Comparison of ENCODE assay signal across 8 mouse cellular contexts in genomic region chr3:101377256-101378024, GRCm38 (mm10). TPM values are rescaled to one million over a fixed set of nuclear protein-coding genes. Genes with fewer than 3 reads are reported as not detected.
DNase-seq lines count a peak whose midpoint lies in the region; ATAC-seq lines count a peak whose summit lies in the region.

No protein-coding gene starts in this region.

- no peaks in the 10 kb centered on the region for H3K36me3 ChIP-seq in embryonic facial prominence, embryonic 13.5 days
- no peaks in the 10 kb centered on the region for H3K36me3 ChIP-seq in midbrain, embryonic 15.5 days (replicated peaks)

- peak overlapping the region; percentile 94 for H3K9ac ChIP-seq in embryonic facial prominence, embryonic 13.5 days
- H3K9ac ChIP-seq in midbrain, embryonic 15.5 days = peak overlapping the region; percentile 91

- peak; percentile 92 for DNase-seq in heart, adult 11 months
- DNase-seq in heart, adult 9 months (ENCODE audit: low spot score in 2 of 2) = no peak
- peak; percentile 26 for DNase-seq in A20 (ENCODE audit: low read depth, low spot score)
- DNase-seq in gastrocnemius, postnatal 10 days = no peak
- DNase-seq in gastrocnemius, postnatal 4 days (ENCODE audit: low spot score in 2 of 2) = no peak

- peak; percentile 29; the same call in 1 of the 2 replicates for ATAC-seq in embryonic facial prominence, embryonic 13.5 days (ENCODE audit: insufficient number of reproducible peaks, insufficient read depth, low FRiP score, low TSS enrichment, low read depth)
- peak; percentile 9 for ATAC-seq in inflammation-experienced regulatory T-cells, adult 6 months
- peak; percentile 24 for ATAC-seq in midbrain, embryonic 15.5 days (replicated peaks)

- H3K27ac ChIP-seq in embryonic facial prominence, embryonic 13.5 days = peak overlapping the region; percentile 85
- peak overlapping the region; percentile 84 for H3K27ac ChIP-seq in midbrain, embryonic 15.5 days

- H3K9me3 ChIP-seq in embryonic facial prominence, embryonic 13.5 days = no peaks in the 10 kb centered on the region
- H3K9me3 ChIP-seq in midbrain, embryonic 15.5 days = no peaks in the 10 kb centered on the region

- peak overlapping the region; percentile 86 for H3K4me3 ChIP-seq in embryonic facial prominence, embryonic 13.5 days
- H3K4me3 ChIP-seq in midbrain, embryonic 15.5 days = peak overlapping the region; percentile 82

- no peaks in the 10 kb centered on the region for H3K27me3 ChIP-seq in embryonic facial prominence, embryonic 13.5 days
- H3K27me3 ChIP-seq in midbrain, embryonic 15.5 days (replicated peaks) = no peaks in the 10 kb centered on the region

- H3K4me2 ChIP-seq in embryonic facial prominence, embryonic 13.5 days = peak overlapping the region; percentile 81
- peak overlapping the region; percentile 68 for H3K4me2 ChIP-seq in midbrain, embryonic 15.5 days

- peaks cover 48% of the 10 kb centered on the region for H3K4me1 ChIP-seq in embryonic facial prominence, embryonic 13.5 days
- peaks cover 48% of the 10 kb centered on the region for H3K4me1 ChIP-seq in midbrain, embryonic 15.5 days

- WGBS in embryonic facial prominence, embryonic 13.5 days = under 1% methylated on average over 61 of the region's 62 CpGs
- under 1% methylated on average over 59 of the region's 62 CpGs for whole genome bisulfite sequencing in midbrain, embryonic 15.5 days

RNA-seq across cellular contexts. Expression of gene Igsf3, which starts 0.6 kb away (rescaled TPM):
- polyA plus RNA-seq in embryonic facial prominence, embryonic 13.5 days (2015; fragmentation: Nextera tagmentation; extraction: Ambion mirVana) = 95.5 and 104 TPM in 2 replicates
- 1 to 10 TPM in 2 of 3 experiments, under 1 TPM in 1; 0.53 to 1.6 (median 1.3) TPM for polyA plus RNA-seq in inflammation-experienced regulatory T-cells, adult 6 months (2017; shearing (Covaris generic))
- polyA plus RNA-seq in midbrain, embryonic 15.5 days (2015; fragmentation: Nextera tagmentation; extraction: Ambion mirVana) = 99.0 and 104 TPM in 2 replicates
- 10 to 100 TPM; 15.6 to 20.5 TPM for total RNA-seq in gastrocnemius, postnatal 10 days (2021)
- 10 to 100 TPM; 38.3 to 38.8 TPM for total RNA-seq in gastrocnemius, postnatal 4 days (2021)

Comparison
In these comparisons a context has a peak if more than half of its experiments do, and no peak if none do; other contexts are left out.
1. DNase-seq: peak in heart, adult 11 months (single experiment) and A20 (single experiment); none in heart, adult 9 months (0 of 2), gastrocnemius, postnatal 10 days (single experiment) and gastrocnemius, postnatal 4 days (0 of 2).
2. RNA of gene Igsf3, which starts 0.6 kb away (polyA plus RNA-seq): 99.0 to 104 TPM in midbrain, embryonic 15.5 days and 95.5 to 104 TPM in embryonic facial prominence, embryonic 13.5 days; 0.53 to 1.6 TPM in inflammation-experienced regulatory T-cells, adult 6 months; every median in the first group is over 10 times any median in the second.
3. Peak in every context shown above with its lines, with median percentiles within 50 percentile points of each other: ATAC-seq.